Mouse (Mus musculus) lung, adult 2 months (tissue): Measurements from ENCODE around the gene Gm5773.
"Not testable (repeated sequence)": the region's sequence is repeated elsewhere in the genome, so short reads cannot be mapped to it uniquely, and the experiment has no call there.

Experiments
- CTCF ChIP-seq: fragments of 200-500 bp; IDR thresholded peaks from 2 replicates; pipeline ENCODE4 v1.5.1; 2011; ENCODE audit warnings: mild to moderate bottlenecking, low read length, control low read depth; ENCODE audit not compliant: insufficient read depth
- POLR2A ChIP-seq: fragments of 200-500 bp; IDR thresholded peaks from 2 replicates; pipeline ENCODE4 v1.6.1; 2011; ENCODE audit warnings: low read depth, mild to moderate bottlenecking, control low read depth, low read length, borderline replicate concordance; ENCODE audit errors: extremely low read depth

DNA sequence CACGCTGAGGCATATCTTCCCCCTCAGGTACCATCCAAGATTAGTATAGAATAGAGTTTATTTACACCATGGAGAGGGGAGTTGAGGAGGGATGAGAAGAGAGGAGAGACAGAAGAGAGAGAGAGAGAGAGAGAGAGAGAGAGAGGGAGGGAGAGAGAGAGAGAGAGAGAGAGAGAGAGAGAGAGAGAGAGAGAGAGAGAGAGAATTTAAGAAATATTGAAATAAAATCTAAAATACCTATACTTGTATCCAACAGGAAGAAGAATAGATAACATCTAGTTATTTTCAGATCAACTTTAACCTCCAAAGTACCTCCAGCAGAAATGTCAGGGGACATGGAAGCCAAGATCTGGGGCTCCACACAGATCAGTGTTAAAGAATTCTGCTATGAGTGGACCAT is at the start of gene Gm5773:
- TF ChIP-seq CTCF, POLR2A: not testable (repeated sequence)
